Mouse (Mus musculus) ES-Bruce4 (cell line): ENCODE results near the gene Arg1.

Experiments used
- CTCF ChIP-seq: IDR thresholded peaks from one replicate; pipeline ENCODE4 v1.8.1; 2011; ENCODE audit warnings: low read depth, low read length
- POLR2A ChIP-seq: IDR thresholded peaks from one replicate; pipeline ENCODE4 v1.8.1; 2011; ENCODE audit warnings: low read length; ENCODE audit not compliant: insufficient read depth

GRCm38 (mm10) chr10:24952549-24952948 lies 25.3 kb upstream of the Arg1 start:
- no peak for TF ChIP-seq CTCF
- TF ChIP-seq POLR2A: no peak
